Mouse (Mus musculus) limb, embryonic 14.5 days (tissue): ENCODE results near the gene Socs2. TPM values are rescaled to one million over a fixed set of nuclear protein-coding genes. Genes with fewer than 3 reads are reported as not detected.

ENCODE experiments used
- ATAC-seq: fragments of 200-750 bp; cut with Nextera tagmentation; 2 replicates; pipeline ENCODE4 v1.8.0; 2017; ENCODE audit warnings: low read depth, moderate number of reproducible peaks, moderate TSS enrichment; ENCODE audit not compliant: low FRiP score
- DNase-seq: peaks from one replicate; pipeline ENCODE4 v3.0.0-alpha.2; 2015; ENCODE audit warnings: low spot score
- H3K27ac ChIP-seq: fragments of 300-500 bp; sonication (generic); replicated peaks from 2 replicates; pipeline ENCODE4 v1.5.1; 2014; ENCODE audit warnings: low read depth, mild to moderate bottlenecking, low read length, moderate library complexity, mixed read lengths
- H3K27me3 ChIP-seq: fragments of 300-500 bp; sonication (generic); 2 replicates; pipeline ENCODE4 v1.6.1; 2014; ENCODE audit warnings: low read length, mixed read lengths; ENCODE audit not compliant: control insufficient read depth, insufficient read depth
- H3K36me3 ChIP-seq: fragments of 300-500 bp; sonication (generic); 2 replicates; pipeline ENCODE4 v1.6.1; 2014; ENCODE audit warnings: mild to moderate bottlenecking, low read length, moderate library complexity, mixed read lengths; ENCODE audit not compliant: control insufficient read depth, insufficient read depth
- H3K4me1 ChIP-seq: fragments of 300-500 bp; sonication (generic); 2 replicates; pipeline ENCODE4 v1.6.1; 2014; ENCODE audit warnings: antibody characterized with exemption, low read length, mixed read lengths; ENCODE audit not compliant: control insufficient read depth, insufficient read depth
- H3K4me2 ChIP-seq: fragments of 300-500 bp; sonication (generic); replicated peaks from 2 replicates; pipeline ENCODE4 v1.6.1; 2014; ENCODE audit warnings: low read depth, mild to moderate bottlenecking, low read length, moderate library complexity; ENCODE audit not compliant: severe bottlenecking
- H3K4me3 ChIP-seq: fragments of 300-500 bp; sonication (generic); replicated peaks from 2 replicates; pipeline ENCODE4 v1.5.1; 2014; ENCODE audit warnings: low read length
- H3K9ac ChIP-seq: fragments of 300-500 bp; sonication (generic); 2 replicates; pipeline ENCODE4 v1.6.1; 2014; ENCODE audit warnings: mild to moderate bottlenecking, low read depth, low read length, moderate library complexity; ENCODE audit not compliant: severe bottlenecking
- H3K9me3 ChIP-seq: fragments of 300-500 bp; sonication (generic); 2 replicates; pipeline ENCODE4 v1.6.1; 2016; ENCODE audit warnings: low read length; ENCODE audit not compliant: control insufficient read depth
- POLR2A ChIP-seq: fragments of 200-500 bp; IDR thresholded peaks from 2 replicates; pipeline ENCODE4 v1.8.0; 2012; ENCODE audit warnings: inconsistent platforms, mild to moderate bottlenecking, moderate library complexity, borderline replicate concordance; ENCODE audit not compliant: insufficient read depth, insufficient read length; ENCODE audit errors: extremely low read depth
- WGBS: fragments of 180-500 bp; shearing (Covaris S2); extraction: QIAGEN DNeasy Blood & Tissue Kit; methylation state at CpG from one replicate; pipeline ENCODE4 v1.1.7; 2014; 5-methylcytosine and 5-hydroxymethylcytosine counted together
- polyA plus RNA-seq, 2 experiments: library from polyadenylated mRNA; depleted of rRNA in 1 of 2; stranded (reverse) in 1 of 2; unstranded in 1 of 2; fragments of >200 nt; fragmentation: Nextera tagmentation in 1 of 2; extraction: Ambion mirVana in 1 of 2; gene quantifications; 2 replicates each; pipeline versions ENCODE4 v1.2.1 to v1.2.3; 2012 to 2014

Socs2 gene
- polyA plus RNA-seq, 2 experiments = 23.2 to 54.0 TPM

DNA sequence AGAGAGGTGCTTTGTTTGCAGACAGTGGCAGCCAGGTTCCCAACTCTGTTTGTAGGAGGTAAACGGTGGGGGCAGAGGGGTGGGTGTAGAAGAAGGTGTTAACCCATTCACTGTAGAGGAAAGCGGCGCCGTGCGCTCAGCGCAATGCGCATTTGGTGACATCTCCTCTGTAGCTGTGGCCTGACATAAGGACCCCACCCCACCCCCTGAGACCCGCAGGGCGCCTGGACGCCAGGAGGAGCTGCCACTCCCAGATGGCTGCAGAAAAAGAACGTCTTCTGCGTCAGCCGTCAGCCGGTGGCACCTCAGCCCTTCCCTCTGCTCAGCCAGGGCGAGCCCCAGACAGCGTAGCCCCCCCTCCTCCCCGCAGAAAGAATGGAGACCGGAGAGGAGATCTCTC is 18.5 kb downstream of the Socs2 start:
- Histone ChIP-seq H3K4me2 (peak overlapping the region; percentile 62), H3K27ac (no peak overlapping the region), H3K36me3 (no peaks in the 10 kb centered on the region), H3K4me1 (peaks cover 31% of the 10 kb centered on the region), H3K9me3 (no peaks in the 10 kb centered on the region), H3K27me3 (0 out of 2 replicates have a peak, but pooled peaks cover 6% of the 10 kb centered on the region), H3K9ac (peak overlapping the region; percentile 47), H3K4me3 (peak overlapping the region; percentile 34)
- no peak for TF ChIP-seq POLR2A
- no peak for DNase-seq
- WGBS = 8% methylated on average over 14 of the region's 18 CpGs
- no peak for ATAC-seq

DNA sequence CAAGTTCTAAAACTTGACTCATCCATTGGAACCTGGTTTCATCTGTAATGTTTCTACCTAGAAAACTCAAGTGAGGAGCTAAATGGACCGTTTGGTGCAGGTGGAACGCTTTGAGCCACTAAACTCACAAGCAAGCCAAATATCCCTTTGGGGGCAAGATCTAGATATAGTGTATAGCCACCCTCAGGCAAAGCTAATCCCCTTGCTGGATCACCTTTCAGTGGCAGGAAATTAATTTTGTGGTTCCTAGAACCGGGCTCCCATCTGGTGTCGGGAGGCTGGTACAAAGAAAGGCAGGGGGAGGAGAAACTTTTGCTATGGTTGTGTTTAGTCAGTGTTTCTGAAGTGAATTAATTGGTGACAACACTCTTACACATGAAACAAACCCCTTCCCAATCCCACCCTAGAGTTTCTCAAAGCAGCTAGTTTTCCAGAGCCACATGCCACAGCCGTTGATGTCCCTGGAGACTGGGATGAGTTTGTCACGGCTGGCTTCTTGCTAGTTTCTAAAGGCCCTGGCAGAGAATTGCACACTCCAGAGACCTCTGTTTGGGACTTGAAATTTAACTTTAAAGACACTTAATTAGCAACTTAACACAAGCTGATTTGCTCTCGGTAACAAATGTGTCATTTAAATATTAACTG is 19.7 kb downstream of the Socs2 start:
- Histone ChIP-seq H3K9ac (no peak overlapping the region), H3K27me3 (0 out of 2 replicates have a peak, but pooled peaks cover 6% of the 10 kb centered on the region), H3K4me1 (peaks cover 31% of the 10 kb centered on the region), H3K27ac (no peak overlapping the region), H3K4me3 (no peak overlapping the region), H3K4me2 (no peak overlapping the region), H3K9me3 (no peaks in the 10 kb centered on the region), H3K36me3 (no peaks in the 10 kb centered on the region)
- ATAC-seq (no peak), DNase-seq (no peak)
- no peak for TF ChIP-seq POLR2A
- WGBS = 30% methylated on average over 7 of the region's 7 CpGs

DNA sequence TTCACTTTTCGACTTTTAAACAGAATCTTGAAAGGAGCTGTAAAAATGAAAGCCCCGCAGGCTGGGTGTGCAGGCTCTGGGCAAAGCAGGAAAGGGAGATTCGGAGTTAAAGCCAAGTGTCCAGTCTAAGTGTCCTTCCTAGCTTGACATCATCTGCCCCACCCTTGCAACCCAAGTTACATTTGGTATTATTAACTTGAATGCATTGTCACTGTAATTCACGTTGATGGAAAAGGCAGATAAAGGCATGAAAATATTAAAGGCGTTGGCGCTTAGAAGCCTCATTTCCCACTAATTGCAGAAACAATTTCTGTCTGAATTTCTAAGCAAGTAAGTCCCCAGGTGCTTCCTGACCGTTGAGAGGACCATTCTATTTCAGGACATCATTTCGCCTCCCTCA is 20.6 kb downstream of the Socs2 start:
- no peak overlapping the region for H3K4me2 ChIP-seq
- no peak overlapping the region for H3K4me3 ChIP-seq
- H3K9me3 ChIP-seq = no peaks in the 10 kb centered on the region
- no peak for ATAC-seq
- no peak overlapping the region for H3K27ac ChIP-seq
- H3K27me3 ChIP-seq = 0 out of 2 replicates have a peak, but pooled peaks cover 6% of the 10 kb centered on the region
- H3K4me1 ChIP-seq = peaks cover 31% of the 10 kb centered on the region
- WGBS = 66% methylated on average over 8 of the region's 8 CpGs
- no peaks in the 10 kb centered on the region for H3K36me3 ChIP-seq
- TF ChIP-seq POLR2A = no peak
- no peak for DNase-seq
- H3K9ac ChIP-seq = no peak overlapping the region

DNA sequence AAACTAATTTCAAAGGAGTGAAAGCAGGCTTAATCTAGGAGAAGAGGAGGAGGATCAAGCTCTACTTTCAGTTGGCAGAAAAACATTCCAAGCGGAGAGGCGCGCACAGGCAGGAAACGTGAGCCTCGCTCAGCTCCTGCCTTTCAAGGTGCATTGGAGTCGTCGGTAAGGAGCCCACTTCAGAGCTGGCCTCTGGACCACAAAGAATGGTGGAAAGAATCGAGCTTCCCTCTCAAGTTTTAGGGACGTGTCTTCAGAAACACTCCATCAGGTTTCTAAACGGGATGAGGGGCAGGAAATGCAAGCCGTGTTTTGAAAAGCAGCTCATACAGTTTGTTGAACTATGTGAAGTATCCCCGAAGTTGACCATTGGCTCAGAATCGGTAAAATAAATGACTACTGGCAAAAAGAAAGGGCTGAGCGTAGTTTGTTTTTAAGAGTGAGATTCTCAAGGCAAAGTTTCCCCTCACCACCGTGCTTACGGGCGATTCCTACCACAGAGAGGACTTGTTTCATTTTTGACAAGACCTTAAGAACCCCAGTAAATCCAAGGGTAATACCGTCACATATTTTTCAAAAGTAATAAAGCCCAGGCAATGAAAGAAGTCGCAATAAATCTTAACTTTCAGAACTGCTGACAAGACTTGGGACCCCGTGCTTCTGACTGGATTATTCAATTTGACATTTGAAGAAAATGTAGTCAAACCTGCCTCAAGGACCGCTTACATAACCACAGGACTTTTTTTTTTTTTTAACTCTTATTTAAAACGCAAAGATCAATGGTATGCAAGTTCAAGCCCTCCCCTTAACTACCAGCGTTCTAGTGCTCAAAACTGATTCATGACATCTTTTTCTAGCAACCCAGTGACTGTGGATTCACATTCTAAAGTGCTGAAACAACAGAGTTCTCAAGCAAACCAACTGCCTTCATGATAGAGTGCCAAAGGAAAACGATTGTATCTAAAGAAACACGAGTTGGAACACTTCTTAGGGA is 21.9 kb downstream of the Socs2 start:
- WGBS = 26% methylated on average over 25 of the region's 25 CpGs
- no peak for TF ChIP-seq POLR2A
- H3K27ac ChIP-seq = 0 out of 2 replicates have a peak overlapping the region, but pooled peaks have one; percentile 34
- peak overlapping the region; percentile 42 for H3K4me2 ChIP-seq
- ATAC-seq (no peak), DNase-seq (no peak)
- H3K9me3 ChIP-seq = no peaks in the 10 kb centered on the region
- H3K36me3 ChIP-seq = no peaks in the 10 kb centered on the region
- H3K4me1 ChIP-seq = peaks cover 31% of the 10 kb centered on the region
- peak overlapping the region; percentile 7 for H3K4me3 ChIP-seq
- H3K9ac ChIP-seq = peak overlapping the region; percentile 37; the same call in 1 of the 2 replicates
- 0 out of 2 replicates have a peak, but pooled peaks cover 6% of the 10 kb centered on the region for H3K27me3 ChIP-seq

DNA sequence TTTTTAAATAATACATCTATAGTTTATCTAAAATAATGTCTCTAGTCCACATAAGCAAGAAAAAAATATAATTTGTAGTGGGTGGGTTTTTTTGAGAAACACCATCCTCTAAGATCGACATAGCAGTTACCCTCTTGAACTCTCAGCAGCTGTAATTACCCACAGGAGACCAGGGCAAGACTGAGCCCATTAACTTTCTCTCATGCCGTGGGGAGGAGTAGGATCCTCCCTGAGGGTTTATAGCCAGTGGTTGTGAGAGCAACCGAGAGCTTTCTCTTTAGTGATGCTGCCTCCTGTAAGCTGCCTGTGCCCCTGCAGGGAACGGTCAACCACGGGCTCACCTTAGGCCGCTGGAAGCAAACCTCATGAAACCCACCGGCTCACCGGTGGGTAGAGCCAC is 24.9 kb downstream of the Socs2 start:
- H3K4me2 ChIP-seq = no peak overlapping the region
- no peak overlapping the region for H3K9ac ChIP-seq
- no peak for DNase-seq
- TF ChIP-seq POLR2A = no peak
- 0 out of 2 replicates have a peak, but pooled peaks cover 3% of the 10 kb centered on the region for H3K27me3 ChIP-seq
- no peak overlapping the region for H3K27ac ChIP-seq
- peaks cover 11% of the 10 kb centered on the region for H3K4me1 ChIP-seq
- 35% methylated on average over 8 of the region's 8 CpGs for WGBS
- no peak for ATAC-seq
- H3K36me3 ChIP-seq = no peaks in the 10 kb centered on the region
- no peak overlapping the region for H3K4me3 ChIP-seq
- no peaks in the 10 kb centered on the region for H3K9me3 ChIP-seq
